Mouse (Mus musculus): Measurements from ENCODE around the gene Rgl3. TPM values are rescaled to one million over a fixed set of nuclear protein-coding genes. Genes with fewer than 3 reads are reported as not detected.
A peak's percentile ranks its signal among the peaks of the same experiment; 100 is the strongest.

Rgl3 gene
- 1 to 10 TPM; 2.8 to 3.4 TPM for total RNA-seq (2021)

- peak; percentile 63 to 65 for DNase-seq
- intact Hi-C loops (cut with DNase I), result no loop called here
These were observed at the start of gene Rgl3 for GRCm38 (mm10) chr9:21989230-21990110. Gene Rgl3 (minus strand): TSS chr9:21989446.

GRCm38 (mm10) chr9:22037826-22038225 is 48.6 kb upstream of the Rgl3 start:
- intact Hi-C loops (cut with DNase I), result no loop called here

GRCm38 (mm10) chr9:22035300-22036044 is 46.2 kb upstream of the Rgl3 start:
- intact Hi-C loops (cut with DNase I), result no loop called here
- no peak for DNase-seq

More at GRCm38 (mm10) chr9:22037826-22038225, 48.6 kb upstream of the Rgl3 start:
- DNase-seq, result no peak

- intact Hi-C loops (cut with DNase I), result no loop called here
- no peak for DNase-seq
These were observed 41.1 kb upstream of the Rgl3 start for GRCm38 (mm10) chr9:22030386-22030785.

- intact Hi-C loops (cut with DNase I), result no loop called here
- DNase-seq, result no peak
These were observed 39.2 kb upstream of the Rgl3 start for GRCm38 (mm10) chr9:22028467-22028866.

GRCm38 (mm10) chr9:22024592-22024991 is 35.3 kb upstream of the Rgl3 start:
- intact Hi-C loops (cut with DNase I), result no loop called here
- no peak for DNase-seq

- no peak for DNase-seq
- intact Hi-C loops (cut with DNase I), result no loop called here
These were observed 28.1 kb upstream of the Rgl3 start for GRCm38 (mm10) chr9:22017208-22017825.

GRCm38 (mm10) chr9:22016245-22016644 is 27.0 kb upstream of the Rgl3 start:
- no peak for DNase-seq
- intact Hi-C loops (cut with DNase I), result no loop called here

GRCm38 (mm10) chr9:22012731-22013130 is 23.5 kb upstream of the Rgl3 start:
- DNase-seq, result no peak
- intact Hi-C loops (cut with DNase I), result no loop called here

GRCm38 (mm10) chr9:22011055-22011454 is 21.8 kb upstream of the Rgl3 start:
- intact Hi-C loops (cut with DNase I), result no loop called here
- no peak for DNase-seq

- DNase-seq, result no peak
- intact Hi-C loops (cut with DNase I), result no loop called here
These were observed 15.3 kb upstream of the Rgl3 start for GRCm38 (mm10) chr9:22004546-22004945.

GRCm38 (mm10) chr9:22003163-22003554 is 13.9 kb upstream of the Rgl3 start:
- DNase-seq, result no peak
- intact Hi-C loops (cut with DNase I), result loop anchor here (2.0 kb wide), 1 partner anchor 40 kb away; the partner anchor contains the start of gene Epor

GRCm38 (mm10) chr9:22002194-22003162 is 13.2 kb upstream of the Rgl3 start, which contains the start of the genes Ccdc151 and Prkcsh:
Gene Ccdc151 (minus strand): TSS chr9:22002634.
Gene Prkcsh (plus strand): TSS chr9:22002806.
- DNase-seq, result peak; percentile 97 to 98
- intact Hi-C loops (cut with DNase I), result loop anchor here (2.0 kb wide), 1 partner anchor 40 kb away; the partner anchor contains the start of gene Epor

- no peak for DNase-seq
- intact Hi-C loops (cut with DNase I), result loop anchor here (2.0 kb wide), 1 partner anchor 39 kb away; the partner anchor contains the start of gene Epor
These were observed 12.4 kb upstream of the Rgl3 start for GRCm38 (mm10) chr9:22001633-22002032.

GRCm38 (mm10) chr9:22000296-22000695 is 11.1 kb upstream of the Rgl3 start:
- DNase-seq, result no peak
- intact Hi-C loops (cut with DNase I), result no loop called here

- intact Hi-C loops (cut with DNase I), result loop anchor here (1.0 kb wide), 1 partner anchor 127 kb away; no protein-coding TSS in a partner anchor
- no peak for DNase-seq
These were observed 7.1 kb upstream of the Rgl3 start for GRCm38 (mm10) chr9:21996178-21996867.

GRCm38 (mm10) chr9:21992227-21992626 is 3.0 kb upstream of the Rgl3 start:
- intact Hi-C loops (cut with DNase I), result no loop called here

GRCm38 (mm10) chr9:21988421-21989101 is 685 bp downstream of the Rgl3 start:
- intact Hi-C loops (cut with DNase I), result no loop called here
- no peak for DNase-seq

More at GRCm38 (mm10) chr9:21992227-21992626, 3.0 kb upstream of the Rgl3 start:
- no peak for DNase-seq
